Mouse (Mus musculus) megakaryocyte, adult 5-6 weeks (primary cell): ENCODE results near the gene Cyp2b19. TPM values are rescaled to one million over a fixed set of nuclear protein-coding genes. Genes with fewer than 3 reads are reported as not detected.
A peak's percentile ranks its signal among the peaks of the same experiment; 100 is the strongest.
"Not testable (repeated sequence)": the region's sequence is repeated elsewhere in the genome, so short reads cannot be mapped to it uniquely, and the experiment has no call there.

Experiments
- ATAC-seq: 2 replicates; pipeline ENCODE4 v1.8.0; 2016; ENCODE audit warnings: mild to moderate bottlenecking, inconsistent platforms; ENCODE audit not compliant: poor library complexity, severe bottlenecking
- total RNA-seq, 2 experiments: library from RNA; stranded (forward) in 1 of 2; stranded (reverse) in 1 of 2; fragments of 153-499, 151-499 nt in 1 of 2; fragments of 221-1000, 200-1000 nt in 1 of 2; gene quantifications; 2 replicates each; pipeline versions ENCODE4 v1.2.3 to v1.2.4; 2015 to 2017

Gene Cyp2b19
- total RNA-seq (2015): not detected in 2 replicates
- total RNA-seq (2017): not detected in 2 replicates

DNA sequence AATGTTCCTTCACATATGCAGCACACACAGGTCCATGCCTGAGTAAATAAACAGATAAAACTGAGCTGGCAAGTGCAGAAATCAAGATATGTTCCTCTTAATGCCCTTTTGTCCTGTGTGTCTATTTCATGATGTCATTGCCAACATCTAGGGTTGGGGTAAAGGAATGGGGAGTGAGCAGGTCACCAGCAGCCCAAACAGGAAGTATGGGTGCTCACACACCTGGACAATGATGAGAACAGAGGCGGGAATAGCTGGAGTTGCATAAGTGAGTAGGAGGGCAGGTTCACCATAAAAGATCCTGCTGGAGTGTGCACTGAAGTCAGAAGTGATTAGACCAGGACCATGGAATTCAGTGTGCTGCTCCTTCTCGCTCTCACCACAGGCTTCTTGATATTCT, at the start of gene Cyp2b19:
Gene Cyp2b19 (plus strand): TSS at position 301 of the 400 bp plus-strand sequence.
- ATAC-seq: no peak

DNA sequence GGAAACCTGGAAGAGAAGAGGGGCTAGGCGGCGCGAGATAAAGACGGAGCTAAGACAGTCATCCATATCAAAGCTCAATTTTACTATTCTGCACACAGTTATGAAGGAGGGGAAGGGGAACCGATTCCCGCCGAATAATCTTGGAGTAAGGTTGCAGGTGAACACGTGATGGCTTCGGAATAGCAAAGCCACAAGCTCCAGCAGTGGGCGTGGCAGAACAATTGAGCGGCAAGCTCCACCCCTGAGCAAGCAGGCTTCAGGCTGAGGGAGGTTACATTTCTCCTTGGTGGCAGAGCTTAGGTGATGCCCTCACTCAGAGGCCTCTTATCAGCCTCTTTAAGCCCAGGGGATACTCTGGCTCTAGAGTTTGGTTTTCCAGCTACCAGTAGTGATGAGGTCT, 45.9 kb upstream of the Cyp2b19 start:
- no peak for ATAC-seq

- no peak for ATAC-seq
Observed at GRCm38 (mm10) chr7:26738940-26739339, 18.0 kb upstream of the Cyp2b19 start.

DNA sequence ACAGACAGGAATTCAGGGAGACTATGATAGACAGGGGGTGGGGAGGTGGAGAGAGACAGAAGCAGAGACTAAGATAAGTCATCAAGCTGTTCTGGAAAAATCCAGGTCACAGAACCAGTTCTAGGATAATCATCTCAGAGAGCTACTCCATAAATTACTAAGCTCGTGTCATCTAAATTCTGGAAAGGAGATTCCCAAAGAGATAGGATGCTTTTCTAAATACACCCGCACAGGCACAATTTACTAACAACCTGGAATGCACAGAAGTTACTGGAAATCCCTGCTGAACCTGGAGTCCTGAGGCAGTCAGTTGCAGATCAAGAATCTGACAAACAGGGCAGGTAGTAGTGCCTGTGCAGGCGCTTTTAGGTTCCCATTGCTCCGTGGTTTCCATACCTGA, 13.0 kb upstream of the Cyp2b19 start:
- ATAC-seq: no peak

GRCm38 (mm10) chr7:26745486-26745885, 11.5 kb upstream of the Cyp2b19 start:
- ATAC-seq: no peak

DNA sequence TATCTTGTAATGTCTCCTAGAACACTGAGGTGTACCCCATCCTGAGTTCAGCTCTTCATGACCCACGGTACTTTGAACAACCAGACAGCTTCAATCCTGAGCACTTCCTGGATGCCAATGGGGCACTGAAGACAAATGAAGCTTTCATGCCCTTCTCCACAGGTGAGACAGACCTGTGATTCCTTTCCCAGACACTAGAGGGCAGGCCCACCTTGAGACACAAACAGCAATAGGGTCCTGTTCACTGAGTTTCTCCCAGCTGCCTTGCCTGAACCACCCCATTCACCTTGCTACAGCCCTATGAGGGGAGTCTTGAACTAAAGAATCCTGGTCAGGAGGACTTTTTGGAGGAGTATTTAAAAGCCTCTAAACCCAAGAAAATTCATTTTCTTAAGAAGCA, 10.1 kb downstream of the Cyp2b19 start:
- ATAC-seq: no peak

- ATAC-seq: no peak
Observed at GRCm38 (mm10) chr7:26769881-26770470, 13.0 kb downstream of the Cyp2b19 start.

DNA sequence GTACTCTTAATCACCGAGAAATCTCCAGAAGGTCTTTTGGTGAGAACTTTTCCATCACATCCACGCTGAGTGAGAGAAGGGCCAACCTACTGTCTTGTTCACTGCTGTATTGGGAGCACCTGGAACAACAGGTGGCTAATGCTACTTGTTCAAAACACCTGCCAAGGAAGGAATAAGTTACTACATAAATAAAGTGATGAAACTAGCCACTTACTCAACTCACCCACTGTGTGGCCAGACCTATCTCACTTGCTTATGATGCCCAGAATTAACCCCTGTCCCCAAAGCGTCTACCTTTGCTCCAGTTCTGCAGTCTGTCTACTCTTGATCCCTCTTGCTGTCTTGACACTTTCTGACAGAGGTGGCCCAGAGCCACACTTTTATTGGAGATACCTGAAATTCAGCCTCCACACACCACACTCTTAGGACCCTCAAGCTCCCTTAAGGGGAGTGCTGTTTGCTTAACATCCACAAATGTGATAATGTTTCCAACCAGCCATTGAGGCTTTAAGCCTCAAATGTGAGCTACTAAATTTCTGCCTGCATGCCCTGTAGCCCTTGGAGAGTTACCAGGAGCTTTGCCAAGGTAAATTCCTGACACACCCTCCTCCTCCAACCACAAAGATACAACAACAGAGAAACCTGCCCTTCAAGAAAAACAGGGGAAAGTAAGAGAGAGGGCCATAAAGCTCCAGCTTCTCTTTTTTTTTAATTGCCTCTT, 16.1 kb downstream of the Cyp2b19 start:
- no peak for ATAC-seq

DNA sequence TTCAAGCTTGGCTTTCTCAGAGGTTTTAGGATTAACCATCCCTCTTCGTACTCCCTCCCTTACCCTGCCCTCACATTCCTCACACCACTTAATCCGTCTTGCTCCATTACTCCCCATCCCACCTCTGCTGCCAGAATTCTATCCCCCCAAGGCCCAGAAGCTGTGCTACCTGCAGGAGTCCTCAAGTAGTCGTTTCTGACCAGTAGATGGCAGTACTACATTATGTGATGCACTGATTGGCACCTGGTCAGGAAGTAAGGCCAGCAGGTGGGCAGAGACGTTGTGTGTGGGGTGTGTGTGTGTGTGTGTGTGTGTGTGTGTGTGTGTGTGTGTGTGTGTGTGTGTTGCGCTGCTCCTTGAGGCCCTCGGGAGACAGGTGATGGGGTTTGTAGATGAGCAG, 18.9 kb downstream of the Cyp2b19 start:
- no peak for ATAC-seq

DNA sequence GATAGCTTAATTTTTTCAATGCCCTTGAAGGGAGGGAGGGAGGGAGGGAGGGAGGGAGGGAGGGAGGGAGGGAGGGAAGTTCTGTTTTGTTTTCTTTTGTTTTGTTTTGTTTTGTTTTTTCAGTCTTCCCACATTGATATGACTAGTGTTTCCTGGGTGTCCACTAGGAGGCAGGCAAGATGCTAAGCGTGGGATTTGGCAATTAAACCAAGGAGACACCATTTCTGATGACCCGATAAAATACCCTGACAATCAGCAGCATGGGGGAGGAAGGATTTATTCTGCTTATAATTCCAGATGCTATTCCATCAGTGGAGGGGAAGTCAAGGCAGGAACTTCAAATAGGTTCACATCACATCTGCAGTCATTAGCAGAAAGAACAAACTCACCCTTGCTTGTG, 20.9 kb downstream of the Cyp2b19 start:
- no peak for ATAC-seq

DNA sequence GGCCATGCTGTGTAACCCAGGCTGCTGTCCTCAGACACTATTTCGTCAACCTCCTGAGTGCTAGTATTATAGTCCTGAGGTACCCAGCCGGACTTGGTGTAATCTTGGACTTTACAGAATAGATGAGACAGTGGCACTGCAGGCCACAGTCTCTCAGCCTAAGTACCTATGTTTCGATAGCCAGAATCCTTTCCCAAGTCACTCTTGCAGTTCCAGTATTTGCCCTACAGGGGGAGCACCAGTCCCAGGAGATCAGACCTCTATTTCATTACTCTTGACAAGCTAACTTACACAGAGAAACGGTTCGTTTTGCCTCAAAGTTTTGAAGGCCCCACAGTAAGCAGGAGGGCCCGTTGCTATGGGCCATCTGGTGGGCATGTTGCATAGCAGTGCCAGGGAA, 21.5 kb downstream of the Cyp2b19 start:
- ATAC-seq: no peak

- ATAC-seq: peak; percentile 77
Observed at GRCm38 (mm10) chr7:26779799-26780416, 23.0 kb downstream of the Cyp2b19 start.

DNA sequence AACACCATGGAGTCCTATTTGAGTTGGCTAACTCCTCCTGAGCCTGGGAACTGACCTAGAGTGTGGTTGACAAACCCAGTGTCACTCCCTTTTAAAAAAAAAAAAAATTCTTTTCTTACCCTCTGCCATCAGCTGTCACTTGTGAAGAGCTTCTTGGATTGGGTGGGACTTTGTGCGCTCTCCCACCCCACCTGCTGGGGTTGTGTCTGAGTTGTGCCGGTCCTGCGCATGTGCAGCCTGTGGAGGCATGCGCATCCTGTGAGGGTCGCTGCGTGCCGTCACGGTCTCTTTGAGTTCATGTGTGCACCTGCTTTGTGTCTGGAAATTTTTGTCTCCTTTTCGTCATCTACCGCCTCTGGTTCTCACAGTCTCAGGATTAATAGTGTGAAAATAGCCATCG, 23.6 kb downstream of the Cyp2b19 start:
- ATAC-seq: no peak

DNA sequence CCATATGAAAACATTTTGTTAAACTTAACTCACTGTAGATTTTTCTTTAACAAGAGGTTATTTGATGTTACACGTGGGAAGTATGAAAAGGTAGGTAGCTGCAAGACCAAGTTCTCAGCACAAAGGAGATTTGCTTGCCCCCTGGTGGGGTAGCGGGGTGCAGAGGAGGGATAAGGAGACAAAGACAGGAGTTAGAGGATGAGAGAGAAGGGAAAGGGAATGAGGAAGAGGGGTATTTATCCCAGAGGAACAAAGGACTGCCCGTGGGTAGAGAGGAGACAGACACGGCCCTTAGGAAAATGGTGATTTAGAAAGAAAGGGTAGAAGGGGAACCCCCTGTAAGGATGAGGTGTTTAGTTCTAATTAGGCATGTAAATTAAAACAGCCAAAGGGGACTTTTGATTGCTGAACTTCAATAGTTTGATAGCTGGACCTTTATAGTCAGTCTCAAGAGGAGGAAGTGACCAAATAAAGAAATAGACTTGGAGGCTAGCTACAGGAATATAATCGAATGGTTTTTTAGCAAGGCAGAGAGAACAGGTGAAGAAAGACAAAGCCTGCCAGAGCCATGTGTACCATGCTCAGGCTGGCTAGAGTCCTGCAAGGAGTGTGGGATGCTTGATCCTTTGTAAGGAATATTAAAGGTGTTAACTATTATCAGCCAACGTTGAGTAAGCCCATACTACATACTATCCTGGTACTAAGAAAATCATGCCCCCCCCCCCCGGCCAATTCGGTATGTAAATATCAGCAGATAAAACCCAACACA, 24.2 kb downstream of the Cyp2b19 start:
- ATAC-seq: no peak

GRCm38 (mm10) chr7:26781767-26782131, 24.8 kb downstream of the Cyp2b19 start:
- ATAC-seq: no peak

- ATAC-seq: no peak
Observed at GRCm38 (mm10) chr7:26783163-26783562, 26.2 kb downstream of the Cyp2b19 start.

DNA sequence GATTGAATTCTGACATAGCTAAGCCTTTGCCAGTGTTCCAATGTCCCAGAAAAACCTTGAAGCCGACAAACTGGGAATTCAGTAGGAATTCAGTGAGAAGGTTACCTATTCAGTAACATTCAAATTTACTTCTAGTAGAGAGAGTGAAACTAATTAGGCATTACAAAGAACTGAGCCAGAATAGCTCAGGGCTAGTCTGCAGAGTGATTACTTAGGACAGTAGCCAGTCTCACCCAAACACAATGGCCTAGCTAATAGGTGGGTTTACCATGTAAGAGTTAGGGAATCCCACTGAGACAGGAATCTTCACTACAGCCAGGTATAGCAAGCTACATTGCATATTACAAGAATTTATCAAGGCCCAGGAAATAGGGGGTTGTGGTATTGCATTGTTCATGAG, 29.1 kb downstream of the Cyp2b19 start:
- ATAC-seq: not testable (repeated sequence)

DNA sequence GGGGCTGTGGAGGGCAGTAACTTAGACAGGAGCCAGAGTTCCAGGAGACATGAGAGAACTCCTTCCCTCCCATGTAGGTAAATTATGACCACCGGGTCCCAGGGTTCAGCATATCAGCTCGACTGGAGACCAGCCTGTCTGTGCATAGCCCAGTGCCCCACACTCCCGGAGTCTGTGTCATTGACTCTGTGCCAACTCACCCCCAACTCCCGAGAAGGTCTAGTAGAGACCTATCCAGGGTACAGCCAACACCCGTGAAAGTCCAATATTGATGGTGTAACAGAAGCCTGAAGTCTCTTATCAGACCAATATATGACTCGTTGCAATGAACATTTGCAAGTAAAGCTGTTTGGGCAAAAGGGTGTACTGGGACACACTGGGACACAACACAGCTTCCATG, 33.0 kb downstream of the Cyp2b19 start:
- no peak for ATAC-seq

- no peak for ATAC-seq
Observed at GRCm38 (mm10) chr7:26800104-26800503, 43.2 kb downstream of the Cyp2b19 start.

- ATAC-seq: no peak
Observed at GRCm38 (mm10) chr7:26800996-26801395, 44.1 kb downstream of the Cyp2b19 start.

DNA sequence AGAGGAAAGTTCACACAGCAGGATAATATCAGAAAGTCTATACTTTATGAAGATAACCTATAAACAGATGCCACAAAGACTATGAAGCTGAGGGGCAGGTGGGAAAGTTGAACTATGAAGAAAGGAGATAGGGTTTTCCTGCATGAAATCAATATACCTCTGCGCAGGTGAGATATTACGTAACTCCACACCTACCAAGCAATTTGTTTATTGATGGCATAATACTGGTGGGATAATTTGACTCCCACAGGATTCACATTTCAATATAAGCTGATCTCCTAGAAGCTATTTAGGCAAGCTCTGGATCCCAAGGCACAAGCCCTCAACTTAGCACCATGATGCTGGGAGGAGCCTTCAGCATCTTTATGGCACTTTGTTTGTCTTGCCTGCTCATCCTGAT, 51.6 kb downstream of the Cyp2b19 start, which contains the start of gene Cyp2g1:
Gene Cyp2g1 (plus strand): TSS at position 301 of the 400 bp plus-strand sequence.
- no peak for ATAC-seq
